Mouse (Mus musculus) cerebellum, adult 11 months (tissue): ENCODE results near the gene Sorbs1.

Source experiments
- DNase-seq: peaks from one replicate; pipeline ENCODE4 v3.0.0; 2022

Gene Sorbs1

GRCm38 (mm10) chr19:40435797-40436196 is 77.8 kb downstream of the Sorbs1 start:
- no peak for DNase-seq

DNA sequence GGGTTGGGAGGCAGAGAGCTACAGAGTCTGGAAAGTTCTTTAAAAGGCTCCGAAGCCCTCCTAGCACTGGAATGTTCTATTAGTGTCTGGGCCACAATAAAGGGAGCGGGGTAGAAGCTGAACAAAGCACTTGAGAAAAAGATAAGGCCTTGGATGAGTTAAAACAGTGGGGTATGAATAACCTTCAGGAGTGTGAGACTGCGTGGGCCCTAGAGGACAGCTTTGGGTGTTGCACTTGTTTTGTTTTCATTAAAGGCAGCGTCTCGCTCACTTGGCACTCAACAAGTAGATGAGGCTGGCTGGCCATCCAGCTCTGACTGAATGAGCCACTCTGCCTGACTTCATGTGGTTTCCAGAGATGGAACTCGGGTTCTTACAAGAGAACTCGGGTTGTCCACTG is 78.5 kb downstream of the Sorbs1 start:
- DNase-seq, result no peak

GRCm38 (mm10) chr19:40434042-40434869 is 79.3 kb downstream of the Sorbs1 start:
- DNase-seq, result no peak

- no peak for DNase-seq
Measured at GRCm38 (mm10) chr19:40433316-40433912, 80.2 kb downstream of the Sorbs1 start.

GRCm38 (mm10) chr19:40431969-40432368 is 81.6 kb downstream of the Sorbs1 start:
- DNase-seq, result no peak

GRCm38 (mm10) chr19:40429572-40429971 is 84.0 kb downstream of the Sorbs1 start:
- DNase-seq, result no peak

DNA sequence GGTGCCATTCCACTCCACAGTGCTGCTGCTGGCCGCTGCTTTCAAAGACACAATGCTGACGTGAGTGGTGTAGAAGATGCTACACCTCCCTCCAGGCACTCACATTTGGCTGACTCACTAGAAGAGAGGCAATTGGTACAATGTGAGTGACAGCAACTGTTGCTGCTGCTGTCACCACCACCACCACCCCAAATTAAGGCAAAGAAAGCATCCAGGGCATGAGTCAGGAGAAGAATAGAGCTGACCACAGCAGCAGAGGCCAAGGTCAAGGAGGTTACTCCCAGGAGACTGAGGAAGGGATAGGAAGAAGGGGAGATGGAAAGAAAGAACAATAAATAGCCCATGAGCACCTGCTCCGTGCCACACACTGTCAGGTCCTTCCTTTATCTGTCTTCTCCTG is 84.4 kb downstream of the Sorbs1 start:
- no peak for DNase-seq

GRCm38 (mm10) chr19:40426103-40426960 is 87.2 kb downstream of the Sorbs1 start:
- no peak for DNase-seq

- no peak for DNase-seq
Measured at GRCm38 (mm10) chr19:40425326-40425725, 88.3 kb downstream of the Sorbs1 start.

GRCm38 (mm10) chr19:40421037-40421436 is 92.5 kb downstream of the Sorbs1 start:
- DNase-seq, result no peak

- no peak for DNase-seq
Measured at GRCm38 (mm10) chr19:40419315-40419714, 94.3 kb downstream of the Sorbs1 start.

DNA sequence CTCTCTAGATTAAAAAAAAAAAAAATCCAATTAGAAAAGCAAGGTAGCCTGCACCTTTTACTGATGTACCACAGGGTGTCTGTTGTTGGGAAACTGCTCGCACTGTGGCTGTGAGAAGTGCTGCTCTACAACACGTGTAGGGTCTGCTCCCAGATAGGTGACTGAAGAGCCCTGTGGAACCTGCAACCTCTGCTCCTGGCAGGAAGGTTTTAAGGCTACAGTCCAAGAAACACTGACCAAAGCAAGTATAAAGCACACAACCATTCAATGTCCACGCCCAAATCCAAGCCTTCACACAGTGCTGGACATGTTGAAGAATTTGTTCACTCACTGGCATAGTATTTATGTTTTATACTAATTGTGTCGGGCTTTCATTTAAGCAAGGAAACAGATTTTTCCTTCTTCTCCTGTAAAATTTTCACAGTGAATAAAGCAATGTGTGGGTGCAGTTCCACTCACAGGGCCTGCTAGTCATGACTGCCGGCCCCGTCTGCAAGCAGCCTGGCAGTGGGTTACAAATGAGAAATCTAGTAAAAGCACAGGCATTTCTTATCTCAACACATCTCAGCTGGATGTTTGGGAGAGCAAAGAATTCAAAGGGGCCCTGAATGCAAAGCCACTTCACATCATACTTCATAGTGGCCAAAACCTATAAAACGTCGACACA is 96.3 kb downstream of the Sorbs1 start:
- DNase-seq, result no peak

DNA sequence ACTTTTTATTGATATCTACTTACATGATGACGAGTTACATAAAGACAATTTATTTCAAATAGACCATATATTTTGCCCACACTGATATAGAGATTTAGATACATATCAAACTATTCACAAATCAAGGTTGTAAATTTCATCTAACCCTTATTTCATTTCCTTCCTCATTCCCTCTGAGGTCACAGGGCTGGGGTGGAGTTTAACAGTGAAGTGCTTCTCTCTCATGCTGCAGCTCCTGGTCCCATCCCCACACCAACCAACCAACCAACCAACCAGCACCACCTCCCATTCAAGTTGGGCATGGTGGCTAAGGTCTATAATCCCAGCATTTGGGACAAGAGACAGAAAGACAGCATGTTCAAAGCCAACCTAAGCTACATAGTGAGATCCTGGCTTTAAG is 97.9 kb downstream of the Sorbs1 start:
- no peak for DNase-seq

DNA sequence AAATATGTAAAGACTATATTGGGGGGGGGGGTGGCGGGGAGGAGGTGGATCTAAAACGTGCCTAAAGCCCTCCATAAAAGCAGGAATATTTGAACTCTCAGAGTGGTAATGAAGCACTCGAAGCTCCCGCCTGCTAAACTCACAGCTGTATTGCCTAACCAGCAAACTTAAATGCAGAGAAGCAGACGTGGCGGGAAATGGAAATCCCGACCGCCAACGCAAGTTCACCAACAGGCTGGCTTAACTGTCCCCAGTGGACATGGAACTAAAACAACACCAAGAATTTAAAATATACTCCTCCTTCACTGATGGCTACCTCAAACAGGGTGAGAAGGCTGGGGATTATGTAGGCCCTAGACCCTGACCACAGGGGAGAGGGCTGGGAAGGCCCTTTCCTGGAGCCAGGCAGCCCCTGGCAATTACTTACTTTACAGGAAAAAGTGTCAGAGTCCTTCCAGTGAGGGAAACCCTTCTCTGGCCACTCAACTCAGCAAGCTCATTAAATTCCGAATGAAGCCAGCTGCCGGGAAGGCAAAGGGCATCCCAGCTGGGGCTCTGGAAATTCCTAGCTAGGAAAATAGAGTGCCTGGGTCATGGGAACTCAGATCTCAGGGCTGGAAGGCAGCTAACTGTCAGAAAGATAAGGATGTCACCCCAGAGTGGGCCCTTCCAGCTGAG is 98.6 kb downstream of the Sorbs1 start:
- DNase-seq, result no peak

- no peak for DNase-seq
Measured at GRCm38 (mm10) chr19:40414386-40414785, 99.2 kb downstream of the Sorbs1 start.

DNA sequence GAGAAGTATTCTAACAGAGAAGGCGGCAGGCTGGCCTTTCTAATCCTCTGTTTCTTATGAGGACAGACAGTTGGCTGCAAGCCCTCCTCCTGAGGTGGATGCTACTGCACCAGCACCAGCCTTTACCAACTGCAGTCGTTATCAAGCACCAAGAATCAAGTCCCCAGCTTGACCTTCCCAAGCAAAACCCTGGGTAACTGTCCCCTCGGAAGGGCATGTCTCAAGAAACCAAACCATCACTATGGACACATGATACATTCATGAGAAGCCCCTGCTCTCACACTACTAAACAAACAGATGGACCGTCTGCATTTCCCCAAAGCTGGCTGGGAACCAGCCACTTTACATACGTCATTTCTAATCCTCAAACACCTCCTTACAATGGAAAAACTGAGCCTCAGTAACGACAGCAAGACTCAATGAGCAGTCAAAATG is 102.2 kb downstream of the Sorbs1 start:
- DNase-seq, result no peak

DNA sequence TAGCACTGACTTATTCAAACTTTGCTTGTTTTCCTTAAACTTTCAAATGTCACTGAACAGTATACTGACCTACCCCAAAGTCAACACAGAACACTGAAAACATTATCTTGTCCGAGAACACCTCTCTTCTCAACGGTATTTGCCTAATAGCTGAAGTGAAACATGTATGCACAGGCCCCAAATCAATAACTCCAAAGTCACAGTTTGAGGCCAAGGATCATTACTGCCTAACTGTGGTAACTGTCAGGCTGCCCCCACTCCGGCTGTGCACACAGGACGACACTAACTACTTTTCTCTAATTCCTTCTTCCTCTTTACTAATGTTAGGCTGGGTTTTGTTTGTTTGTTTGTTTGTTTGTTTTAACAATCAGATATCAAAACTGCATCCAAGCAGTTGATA is 103.1 kb downstream of the Sorbs1 start:
- DNase-seq, result no peak

DNA sequence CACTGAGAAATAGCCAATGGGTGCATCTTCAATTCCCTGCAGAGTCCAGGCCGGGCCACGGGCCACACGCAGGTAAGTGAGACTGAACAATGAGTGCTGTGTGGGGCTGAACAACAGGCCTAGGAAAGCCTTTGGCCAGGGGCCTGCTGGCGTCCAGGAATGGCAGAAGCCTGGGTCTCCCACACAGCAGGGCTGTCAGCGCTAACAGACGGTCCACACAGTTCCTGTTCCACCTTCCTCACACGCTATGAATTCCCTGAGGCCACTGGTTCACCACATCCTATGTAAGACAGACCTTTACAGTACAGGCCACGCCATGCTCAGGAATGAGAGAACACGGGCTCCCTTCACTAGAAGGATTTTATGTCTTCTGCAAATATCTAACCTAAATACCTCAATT is 103.5 kb downstream of the Sorbs1 start:
- DNase-seq, result peak; percentile 54

- DNase-seq, result no peak
Measured at GRCm38 (mm10) chr19:40409500-40410035, 104.0 kb downstream of the Sorbs1 start.

DNA sequence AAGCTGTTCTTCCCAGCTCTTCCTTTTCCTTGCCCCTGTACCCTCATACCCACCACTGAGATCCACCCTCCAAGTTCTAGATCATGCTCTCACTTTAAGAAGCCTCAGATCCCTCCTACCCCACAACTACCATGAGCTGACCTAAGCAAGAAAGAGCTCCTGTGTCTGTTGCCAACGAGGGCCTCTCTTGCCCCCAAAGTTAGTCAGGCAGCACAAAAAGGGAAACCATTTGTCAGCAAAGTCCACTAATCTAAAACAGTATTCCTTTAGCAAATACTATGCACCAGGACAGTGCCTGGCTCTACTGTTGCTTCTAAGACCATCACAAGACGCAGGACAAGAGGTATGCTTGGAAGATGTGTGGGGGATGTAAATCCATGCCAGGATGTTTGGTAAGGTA is 106.4 kb downstream of the Sorbs1 start:
- no peak for DNase-seq

- DNase-seq, result no peak
Measured at GRCm38 (mm10) chr19:40406661-40407060, 106.9 kb downstream of the Sorbs1 start.

DNA sequence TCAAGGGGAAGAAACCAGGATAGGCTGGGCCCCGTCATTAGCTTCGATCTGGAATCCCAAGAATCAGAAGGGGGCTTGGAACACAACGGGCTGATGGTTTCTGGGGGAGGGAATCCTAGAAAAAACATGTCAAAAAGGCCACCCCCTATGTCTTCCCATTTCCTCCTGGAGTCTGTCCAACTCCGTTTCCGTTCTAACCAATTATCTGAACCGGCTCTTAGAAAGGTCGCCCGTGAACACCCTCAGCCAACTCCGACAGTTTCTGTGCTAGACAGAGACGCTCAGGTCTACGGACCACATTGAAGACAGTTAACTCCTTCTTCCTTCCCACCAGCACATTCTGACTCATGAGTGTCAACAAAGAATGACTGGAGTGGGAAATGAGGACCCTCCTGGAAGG is 107.8 kb downstream of the Sorbs1 start:
- DNase-seq, result no peak
